Mouse (Mus musculus): ENCODE measurements around the gene Cabp2. TPM values are rescaled to one million over a fixed set of nuclear protein-coding genes. Genes with fewer than 3 reads are reported as not detected.
"Not testable (repeated sequence)": the region's sequence is repeated elsewhere in the genome, so short reads cannot be mapped to it uniquely, and the experiment has no call there.

Cabp2 gene
- polyA plus RNA-seq, 1 experiment from 2014 or later = not detected

GRCm38 (mm10) chr19:4058581-4058980 is 22.8 kb upstream of the Cabp2 start:
- no peak for ATAC-seq (ENCODE audit: insufficient number of reproducible peaks, insufficient read depth, low FRiP score, low read depth)
- H3K36me3 ChIP-seq (ENCODE audit: control insufficient read depth, insufficient read depth, low read length) = no peaks in the 10 kb centered on the region
- no peak overlapping the region for H3K9ac ChIP-seq (replicated peaks; ENCODE audit: low read depth, low read length)
- no peak overlapping the region for H3K4me3 ChIP-seq (ENCODE audit: low read depth, low read length)
- no peaks in the 10 kb centered on the region for H3K9me3 ChIP-seq (ENCODE audit: control insufficient read depth, low read depth, low read length)
- 88% methylated on average over 5 of the region's 5 CpGs for WGBS
- no peak overlapping the region for H3K27ac ChIP-seq (ENCODE audit: low read length)
- no peak overlapping the region for H3K4me2 ChIP-seq (replicated peaks; ENCODE audit: low read depth, low read length)
- H3K27me3 ChIP-seq (ENCODE audit: control insufficient read depth, insufficient read depth, low read length) = no peaks in the 10 kb centered on the region
- 0 out of 2 replicates have a peak, but pooled peaks cover 4% of the 10 kb centered on the region for H3K4me1 ChIP-seq (ENCODE audit: control insufficient read depth, insufficient read depth, low read length)

GRCm38 (mm10) chr19:4059069-4059740 is 22.2 kb upstream of the Cabp2 start, which contains the start of gene Gstp3:
Gstp3 (minus strand) TSS chr19:4059569.
- H3K4me2 ChIP-seq (replicated peaks; ENCODE audit: low read depth, low read length) = no peak within 1 kb of the TSS
- H3K27ac ChIP-seq (ENCODE audit: low read length) = no peak within 1 kb of the TSS
- 67% methylated on average over 15 of the region's 15 CpGs for WGBS
- 0 out of 2 replicates have a peak, but pooled peaks cover 4% of the 10 kb centered on the region for H3K4me1 ChIP-seq (ENCODE audit: control insufficient read depth, insufficient read depth, low read length)
- H3K27me3 ChIP-seq (ENCODE audit: control insufficient read depth, insufficient read depth, low read length) = no peaks in the 10 kb centered on the region
- H3K9ac ChIP-seq (replicated peaks; ENCODE audit: low read depth, low read length) = no peak within 1 kb of the TSS
- H3K4me3 ChIP-seq (ENCODE audit: low read depth, low read length) = no peak within 1 kb of the TSS
- no peaks in the 10 kb centered on the region for H3K9me3 ChIP-seq (ENCODE audit: control insufficient read depth, low read depth, low read length)
- H3K36me3 ChIP-seq (ENCODE audit: control insufficient read depth, insufficient read depth, low read length) = no peaks in the 10 kb centered on the region
- peak; percentile 61; the same call in 1 of the 2 replicates for ATAC-seq (ENCODE audit: insufficient number of reproducible peaks, insufficient read depth, low FRiP score, low read depth)

- 88% methylated on average over 8 of the region's 8 CpGs for WGBS
- not testable (repeated sequence) for H3K27ac ChIP-seq (ENCODE audit: low read length); H3K9ac ChIP-seq (replicated peaks; ENCODE audit: low read depth, low read length); H3K4me1 ChIP-seq (ENCODE audit: control insufficient read depth, insufficient read depth, low read length); H3K27me3 ChIP-seq (ENCODE audit: control insufficient read depth, insufficient read depth, low read length); H3K4me3 ChIP-seq (ENCODE audit: low read depth, low read length); ATAC-seq (ENCODE audit: insufficient number of reproducible peaks, insufficient read depth, low FRiP score, low read depth); H3K9me3 ChIP-seq (ENCODE audit: control insufficient read depth, low read depth, low read length); H3K36me3 ChIP-seq (ENCODE audit: control insufficient read depth, insufficient read depth, low read length); H3K4me2 ChIP-seq (replicated peaks; ENCODE audit: low read depth, low read length)
Measured at GRCm38 (mm10) chr19:4060044-4060898, 21.1 kb upstream of the Cabp2 start.

GRCm38 (mm10) chr19:4060899-4061465 is 20.4 kb upstream of the Cabp2 start:
- WGBS = 92% methylated on average over 5 of the region's 6 CpGs
- Histone ChIP-seq H3K9ac (replicated peaks; ENCODE audit: low read depth, low read length) (no peak overlapping the region), H3K4me3 (ENCODE audit: low read depth, low read length) (no peak overlapping the region), H3K4me2 (replicated peaks; ENCODE audit: low read depth, low read length) (no peak overlapping the region), H3K36me3 (ENCODE audit: control insufficient read depth, insufficient read depth, low read length) (no peaks in the 10 kb centered on the region), H3K9me3 (ENCODE audit: control insufficient read depth, low read depth, low read length) (no peaks in the 10 kb centered on the region), H3K27me3 (ENCODE audit: control insufficient read depth, insufficient read depth, low read length) (no peaks in the 10 kb centered on the region), H3K27ac (ENCODE audit: low read length) (no peak overlapping the region), H3K4me1 (ENCODE audit: control insufficient read depth, insufficient read depth, low read length) (0 out of 2 replicates have a peak, but pooled peaks cover 4% of the 10 kb centered on the region)
- ATAC-seq (ENCODE audit: insufficient number of reproducible peaks, insufficient read depth, low FRiP score, low read depth) = no peak

GRCm38 (mm10) chr19:4063357-4063756 is 18.0 kb upstream of the Cabp2 start:
- not testable (repeated sequence) for ATAC-seq (ENCODE audit: insufficient number of reproducible peaks, insufficient read depth, low FRiP score, low read depth); H3K27ac ChIP-seq (ENCODE audit: low read length); H3K9ac ChIP-seq (replicated peaks; ENCODE audit: low read depth, low read length); H3K27me3 ChIP-seq (ENCODE audit: control insufficient read depth, insufficient read depth, low read length); H3K36me3 ChIP-seq (ENCODE audit: control insufficient read depth, insufficient read depth, low read length); H3K9me3 ChIP-seq (ENCODE audit: control insufficient read depth, low read depth, low read length); H3K4me1 ChIP-seq (ENCODE audit: control insufficient read depth, insufficient read depth, low read length); H3K4me2 ChIP-seq (replicated peaks; ENCODE audit: low read depth, low read length); H3K4me3 ChIP-seq (ENCODE audit: low read depth, low read length)
- WGBS = 63% methylated on average over 2 of the region's 4 CpGs

GRCm38 (mm10) chr19:4064501-4064900 is 16.9 kb upstream of the Cabp2 start:
- not testable (repeated sequence) for H3K9me3 ChIP-seq (ENCODE audit: control insufficient read depth, low read depth, low read length); H3K27me3 ChIP-seq (ENCODE audit: control insufficient read depth, insufficient read depth, low read length); H3K36me3 ChIP-seq (ENCODE audit: control insufficient read depth, insufficient read depth, low read length); H3K4me3 ChIP-seq (ENCODE audit: low read depth, low read length); H3K4me1 ChIP-seq (ENCODE audit: control insufficient read depth, insufficient read depth, low read length); H3K4me2 ChIP-seq (replicated peaks; ENCODE audit: low read depth, low read length); H3K9ac ChIP-seq (replicated peaks; ENCODE audit: low read depth, low read length); H3K27ac ChIP-seq (ENCODE audit: low read length); ATAC-seq (ENCODE audit: insufficient number of reproducible peaks, insufficient read depth, low FRiP score, low read depth)
- 17% methylated on average over 2 of the region's 11 CpGs for WGBS

- H3K4me3 ChIP-seq (ENCODE audit: low read depth, low read length) = no peak overlapping the region
- H3K4me1 ChIP-seq (ENCODE audit: control insufficient read depth, insufficient read depth, low read length) = no peaks in the 10 kb centered on the region
- ATAC-seq (ENCODE audit: insufficient number of reproducible peaks, insufficient read depth, low FRiP score, low read depth) = no peak
- H3K9ac ChIP-seq (replicated peaks; ENCODE audit: low read depth, low read length) = no peak overlapping the region
- 81% methylated on average over 6 of the region's 6 CpGs for WGBS
- no peak overlapping the region for H3K27ac ChIP-seq (ENCODE audit: low read length)
- no peaks in the 10 kb centered on the region for H3K9me3 ChIP-seq (ENCODE audit: control insufficient read depth, low read depth, low read length)
- H3K36me3 ChIP-seq (ENCODE audit: control insufficient read depth, insufficient read depth, low read length) = no peaks in the 10 kb centered on the region
- H3K4me2 ChIP-seq (replicated peaks; ENCODE audit: low read depth, low read length) = no peak overlapping the region
- no peaks in the 10 kb centered on the region for H3K27me3 ChIP-seq (ENCODE audit: control insufficient read depth, insufficient read depth, low read length)
Measured at GRCm38 (mm10) chr19:4066280-4066679, 15.1 kb upstream of the Cabp2 start.

- no peaks in the 10 kb centered on the region for H3K36me3 ChIP-seq (ENCODE audit: control insufficient read depth, insufficient read depth, low read length)
- no peak overlapping the region for H3K9ac ChIP-seq (replicated peaks; ENCODE audit: low read depth, low read length)
- no peak overlapping the region for H3K4me2 ChIP-seq (replicated peaks; ENCODE audit: low read depth, low read length)
- no peaks in the 10 kb centered on the region for H3K9me3 ChIP-seq (ENCODE audit: control insufficient read depth, low read depth, low read length)
- no peaks in the 10 kb centered on the region for H3K27me3 ChIP-seq (ENCODE audit: control insufficient read depth, insufficient read depth, low read length)
- H3K4me1 ChIP-seq (ENCODE audit: control insufficient read depth, insufficient read depth, low read length) = no peaks in the 10 kb centered on the region
- H3K4me3 ChIP-seq (ENCODE audit: low read depth, low read length) = no peak overlapping the region
- ATAC-seq (ENCODE audit: insufficient number of reproducible peaks, insufficient read depth, low FRiP score, low read depth) = no peak
- H3K27ac ChIP-seq (ENCODE audit: low read length) = no peak overlapping the region
Measured at GRCm38 (mm10) chr19:4066877-4067276, 14.5 kb upstream of the Cabp2 start.

All from stomach, embryonic 14.5 days (tissue).